Mouse (Mus musculus) midbrain, postnatal 0 days (tissue): ENCODE measurements around the gene Col9a1. TPM values are rescaled to one million over a fixed set of nuclear protein-coding genes. Genes with fewer than 3 reads are reported as not detected.

Experiments
- ATAC-seq: fragments of 200-750 bp; cut with Nextera tagmentation; 2 replicates; pipeline ENCODE4 v1.8.0; 2017; ENCODE audit warnings: moderate number of reproducible peaks, mild to moderate bottlenecking, moderate TSS enrichment, moderate library complexity; ENCODE audit not compliant: low FRiP score
- DNase-seq: peaks from one replicate; pipeline ENCODE4 v3.0.0-alpha.2; 2015; ENCODE audit warnings: low spot score
- H3K27ac ChIP-seq: fragments of 300-500 bp; sonication (generic); 2 replicates; pipeline ENCODE4 v1.5.1; 2014; ENCODE audit warnings: low read depth, mild to moderate bottlenecking, low read length, mixed read lengths
- H3K27me3 ChIP-seq: fragments of 300-500 bp; sonication (generic); 2 replicates; pipeline ENCODE4 v1.6.1; 2014; ENCODE audit warnings: low read length, control low read depth, mixed read lengths; ENCODE audit not compliant: insufficient read depth
- H3K36me3 ChIP-seq: fragments of 300-500 bp; sonication (generic); 2 replicates; pipeline ENCODE4 v1.6.1; 2014; ENCODE audit warnings: low read length, control low read depth, mixed read lengths; ENCODE audit not compliant: insufficient read depth
- H3K4me1 ChIP-seq: fragments of 300-500 bp; sonication (generic); 2 replicates; pipeline ENCODE4 v1.6.1; 2014; ENCODE audit warnings: mild to moderate bottlenecking, control low read depth, antibody characterized with exemption, low read length, mixed read lengths; ENCODE audit not compliant: insufficient read depth
- H3K4me2 ChIP-seq: fragments of 300-500 bp; sonication (generic); 2 replicates; pipeline ENCODE4 v1.6.1; 2014; ENCODE audit warnings: low read depth, mild to moderate bottlenecking, low read length, mixed read lengths; ENCODE audit not compliant: poor library complexity, severe bottlenecking
- H3K4me3 ChIP-seq: fragments of 300-500 bp; sonication (generic); 2 replicates; pipeline ENCODE4 v1.5.1; 2014; ENCODE audit warnings: low read depth, mild to moderate bottlenecking, low read length, moderate library complexity
- H3K9ac ChIP-seq: fragments of 300-500 bp; sonication (generic); replicated peaks from 2 replicates; pipeline ENCODE4 v1.6.1; 2014; ENCODE audit warnings: mild to moderate bottlenecking, low read length, moderate library complexity, mixed read lengths; ENCODE audit not compliant: poor library complexity, severe bottlenecking
- H3K9me3 ChIP-seq: fragments of 300-500 bp; sonication (generic); 2 replicates; pipeline ENCODE4 v1.6.1; 2016; ENCODE audit warnings: low read length, control low read depth
- CTCF ChIP-seq: IDR thresholded peaks from 2 replicates; pipeline ENCODE4 v1.5.1; 2016; ENCODE audit warnings: antibody characterized with exemption, mild to moderate bottlenecking
- WGBS: fragments of 180-500 bp; shearing (Covaris S2); extraction: QIAGEN DNeasy Blood & Tissue Kit; methylation state at CpG from one replicate; pipeline ENCODE4 v1.1.7; 2014; 5-methylcytosine and 5-hydroxymethylcytosine counted together
- polyA plus RNA-seq: library from polyadenylated mRNA; unstranded; fragments of >200 nt; fragmentation: Nextera tagmentation; extraction: Ambion mirVana; gene quantifications from 2 replicates; pipeline ENCODE4 v1.2.1, GENCODE M21; 2015
- total RNA-seq: library from RNA; depleted of rRNA; stranded (reverse); fragments of >200 nt; gene quantifications from 2 replicates; pipeline ENCODE4 v1.2.3, GENCODE M21; 2014; rRNA removed

Col9a1 gene
- total RNA-seq, result 1.7 and 2.2 TPM in 2 replicates
- 1.2 and 1.6 TPM in 2 replicates for polyA plus RNA-seq

- H3K9ac ChIP-seq, result no peak within 1 kb of the TSS
- H3K36me3 ChIP-seq, result no peaks in the 10 kb centered on the region
- H3K27me3 ChIP-seq, result no peaks in the 10 kb centered on the region
- WGBS, result 82% methylated on average over 6 of the region's 6 CpGs
- H3K4me1 ChIP-seq, result no peaks in the 10 kb centered on the region
- no peaks in the 10 kb centered on the region for H3K9me3 ChIP-seq
- ATAC-seq, result no peak
- no peak within 1 kb of the TSS for H3K4me2 ChIP-seq
- no peak within 1 kb of the TSS for H3K4me3 ChIP-seq
- H3K27ac ChIP-seq, result no peak within 1 kb of the TSS
- DNase-seq, result no peak
- no peak for TF ChIP-seq CTCF
Observed at GRCm38 (mm10) chr1:24177224-24177851, at the start of gene Col9a1. Col9a1 (plus strand) TSS chr1:24177610.

DNA sequence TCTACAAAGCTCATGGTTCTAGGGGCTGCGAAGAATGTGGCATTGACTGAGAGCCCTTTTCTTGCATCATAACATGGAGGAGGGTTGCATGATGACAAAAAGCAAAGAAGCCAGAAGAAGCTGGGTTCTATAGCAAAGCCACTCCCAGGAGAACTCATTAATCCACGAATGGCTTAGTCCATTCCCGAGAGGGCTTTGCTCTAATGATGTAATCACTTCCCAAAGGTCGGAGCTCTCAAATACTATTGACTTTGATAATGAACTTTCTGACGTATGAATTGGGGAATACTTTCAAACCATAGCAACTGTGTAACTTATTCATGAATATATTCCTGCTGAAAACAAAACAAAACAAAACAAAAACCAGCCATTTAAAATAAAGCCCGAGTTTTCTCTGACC is 49.5 kb upstream of the Col9a1 start:
- DNase-seq (no peak), ATAC-seq (no peak)
- Histone ChIP-seq H3K4me2 (no peak overlapping the region), H3K4me3 (no peak overlapping the region), H3K27ac (no peak overlapping the region), H3K27me3 (no peaks in the 10 kb centered on the region), H3K9ac (no peak overlapping the region), H3K9me3 (no peaks in the 10 kb centered on the region), H3K4me1 (no peaks in the 10 kb centered on the region), H3K36me3 (no peaks in the 10 kb centered on the region)
- 48% methylated on average over 6 of the region's 6 CpGs for WGBS
- no peak for TF ChIP-seq CTCF

DNA sequence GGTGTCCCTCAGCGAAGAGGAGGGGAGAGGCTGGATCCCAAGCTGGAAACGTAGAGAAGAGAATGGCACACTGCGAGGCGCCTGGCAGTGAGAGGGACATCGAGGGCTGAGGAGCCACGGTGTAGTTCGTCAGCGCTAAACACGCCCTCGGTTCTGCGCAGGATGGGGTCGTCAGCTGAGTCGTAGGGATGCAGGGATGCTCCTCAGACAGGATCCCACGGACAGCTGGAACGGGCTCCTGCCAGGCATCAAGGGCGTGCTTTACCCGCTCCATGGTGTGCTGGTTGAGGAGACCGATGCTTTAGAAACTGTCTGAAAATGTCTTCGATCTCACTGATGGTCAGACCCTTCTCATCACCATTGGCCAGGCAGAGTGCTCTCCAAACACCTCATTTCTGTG is 43.6 kb upstream of the Col9a1 start:
- Histone ChIP-seq H3K4me2 (peak overlapping the region; percentile 20; the same call in 1 of the 2 replicates), H3K9me3 (no peaks in the 10 kb centered on the region), H3K4me1 (no peaks in the 10 kb centered on the region), H3K4me3 (peak overlapping the region; percentile 11; the same call in 1 of the 2 replicates), H3K27me3 (no peaks in the 10 kb centered on the region), H3K27ac (no peak overlapping the region), H3K9ac (no peak overlapping the region), H3K36me3 (no peaks in the 10 kb centered on the region)
- no peak for TF ChIP-seq CTCF
- WGBS, result 40% methylated on average over 19 of the region's 19 CpGs
- ATAC-seq (no peak), DNase-seq (no peak)

DNA sequence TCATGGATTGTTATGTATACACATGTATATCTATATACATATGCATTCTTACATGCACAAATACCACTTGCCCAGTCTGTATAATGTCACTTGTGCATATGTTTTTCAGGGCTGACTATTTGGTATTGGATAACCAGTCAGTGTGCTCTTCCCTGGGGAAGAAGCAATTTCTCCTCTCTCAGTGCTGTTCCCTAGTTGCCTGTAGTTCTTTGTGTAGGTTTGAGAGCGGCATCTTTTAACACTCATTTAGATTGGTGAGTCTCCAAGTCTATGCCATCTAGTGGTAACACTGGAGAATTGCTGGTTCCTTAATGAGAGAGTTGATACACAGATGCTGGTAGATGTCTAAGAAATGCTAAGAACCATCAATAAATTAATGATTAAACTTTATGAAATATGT is 42.6 kb upstream of the Col9a1 start:
- ATAC-seq (peak; percentile 58), DNase-seq (peak; percentile 78)
- WGBS, result 0% methylated on average over 1 of the region's 1 CpGs

DNA sequence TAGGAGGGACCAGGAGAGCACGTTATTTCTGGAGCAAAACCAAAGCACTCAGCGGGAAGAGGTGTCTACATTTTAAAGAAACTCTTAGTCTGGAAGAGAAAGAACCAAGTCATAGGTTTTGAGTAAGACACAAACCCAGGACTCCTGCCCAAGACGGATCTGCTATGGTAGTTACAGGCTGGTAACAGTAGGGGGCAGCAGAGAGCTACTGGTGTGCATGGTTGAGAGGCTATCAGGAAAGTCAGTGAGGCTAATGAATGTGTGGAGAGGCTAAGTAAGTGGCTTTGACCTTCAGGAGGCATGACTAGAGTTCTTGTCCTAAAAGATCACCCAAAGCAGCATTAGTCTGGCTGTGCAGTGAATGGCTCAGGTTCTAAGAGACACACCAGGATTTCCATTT is 40.3 kb upstream of the Col9a1 start:
- Histone ChIP-seq H3K4me3 (no peak overlapping the region), H3K9me3 (no peaks in the 10 kb centered on the region), H3K36me3 (no peaks in the 10 kb centered on the region), H3K27ac (no peak overlapping the region), H3K9ac (no peak overlapping the region), H3K4me1 (no peaks in the 10 kb centered on the region), H3K4me2 (no peak overlapping the region), H3K27me3 (no peaks in the 10 kb centered on the region)
- ATAC-seq (no peak), DNase-seq (peak; percentile 25)
- 17% methylated on average over 3 of the region's 3 CpGs for WGBS
- peak; percentile 83 for TF ChIP-seq CTCF

More for the DNA sequence above, 42.6 kb upstream of the Col9a1 start:
- no peaks in the 10 kb centered on the region for H3K27me3 ChIP-seq
- no peak overlapping the region for H3K27ac ChIP-seq
- peak; percentile 84 for TF ChIP-seq CTCF
- no peaks in the 10 kb centered on the region for H3K9me3 ChIP-seq
- no peaks in the 10 kb centered on the region for H3K36me3 ChIP-seq
- no peak overlapping the region for H3K4me3 ChIP-seq
- no peak overlapping the region for H3K4me2 ChIP-seq
- H3K9ac ChIP-seq, result no peak overlapping the region
- H3K4me1 ChIP-seq, result no peaks in the 10 kb centered on the region

DNA sequence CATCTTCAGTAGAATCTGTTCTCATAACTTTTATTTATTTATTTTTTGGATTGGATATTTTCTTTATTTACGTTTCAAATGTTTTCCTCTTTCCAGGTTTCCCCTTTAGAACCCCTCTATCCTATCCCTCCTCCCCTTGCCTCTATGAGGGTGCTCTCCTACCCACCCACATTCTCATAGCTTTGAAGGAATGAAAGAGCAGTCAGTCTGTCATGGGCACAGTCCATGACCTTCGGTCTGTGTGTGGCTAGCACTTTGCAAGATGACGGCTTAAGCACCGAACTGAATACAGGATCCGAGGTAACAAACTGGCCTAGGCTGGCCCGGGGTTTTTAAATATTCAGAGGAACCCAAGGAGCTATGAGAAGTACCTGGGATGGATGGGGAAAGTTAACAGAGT is 36.9 kb upstream of the Col9a1 start:
- TF ChIP-seq CTCF, result no peak
- ATAC-seq, result no peak
- H3K9me3 ChIP-seq, result no peaks in the 10 kb centered on the region
- no peak overlapping the region for H3K4me2 ChIP-seq
- H3K4me3 ChIP-seq, result no peak overlapping the region
- 48% methylated on average over 6 of the region's 6 CpGs for WGBS
- no peaks in the 10 kb centered on the region for H3K4me1 ChIP-seq
- H3K9ac ChIP-seq, result no peak overlapping the region
- H3K27ac ChIP-seq, result no peak overlapping the region
- no peak for DNase-seq
- H3K36me3 ChIP-seq, result no peaks in the 10 kb centered on the region
- no peaks in the 10 kb centered on the region for H3K27me3 ChIP-seq
